8 mouse cellular contexts compared by ENCODE assay signal in genomic region chr17:47989951-47990378, GRCm38 (mm10). TPM values are rescaled to one million over a fixed set of nuclear protein-coding genes. Genes with fewer than 3 reads are reported as not detected.
A peak's percentile ranks its signal among the peaks of the same experiment; 100 is the strongest.
DNase-seq lines count a peak whose midpoint lies in the region; ATAC-seq and TF ChIP-seq lines count a peak whose summit lies in the region.

No protein-coding gene starts in this region.

- peak; percentile 25; the same call in 1 of the 2 replicates for ATAC-seq in granulocyte monocyte progenitor cell, adult 5-6 weeks (replicated peaks; ENCODE audit: poor library complexity, severe bottlenecking)
- peak; percentile 64 for ATAC-seq in stomach, embryonic 16.5 days (ENCODE audit: insufficient read depth, low FRiP score)

- no peak overlapping the region for H3K4me3 ChIP-seq in lung, adult 2 months (replicated peaks; ENCODE audit: extremely low read depth, low read depth, low read length)
- no peak overlapping the region for H3K4me3 ChIP-seq in stomach, embryonic 16.5 days (replicated peaks; ENCODE audit: low read length)

- no peak for TF ChIP-seq POLR2A in lung, adult 2 months (IDR thresholded peaks at IDR 0.05; ENCODE audit: borderline replicate concordance, extremely low read depth, low read depth, low read length)

- H3K27me3 ChIP-seq in stomach, embryonic 16.5 days (ENCODE audit: control insufficient read depth, insufficient read depth, low read length): no peaks in the 10 kb centered on the region

- no peaks in the 10 kb centered on the region for H3K9me3 ChIP-seq in stomach, embryonic 16.5 days (replicated peaks; ENCODE audit: control insufficient read depth, low read length)

- no peak overlapping the region for H3K4me2 ChIP-seq in stomach, embryonic 16.5 days (ENCODE audit: low read depth, low read length)

- no peaks in the 10 kb centered on the region; the same call in 1 of the 2 replicates for H3K4me1 ChIP-seq in lung, adult 2 months (ENCODE audit: control insufficient read depth, insufficient read depth, low read length)
- H3K4me1 ChIP-seq in stomach, embryonic 16.5 days (ENCODE audit: control insufficient read depth, insufficient read depth, low read length): peaks cover 19% of the 10 kb centered on the region

- H3K36me3 ChIP-seq in stomach, embryonic 16.5 days (ENCODE audit: control insufficient read depth, insufficient read depth, low read length): no peaks in the 10 kb centered on the region

- peak overlapping the region; percentile 46 for H3K9ac ChIP-seq in stomach, embryonic 16.5 days (ENCODE audit: low read length)

- 24% methylated on average over 8 of the region's 8 CpGs for WGBS in lung, adult 2 months
- 21% methylated on average over 8 of the region's 8 CpGs for WGBS in stomach, embryonic 16.5 days

- TF ChIP-seq CTCF in lung, adult 2 months (IDR thresholded peaks at IDR 0.05; ENCODE audit: insufficient read depth, low read length): 0 out of 2 replicates have a peak, but pooled peaks have one; percentile 6

- H3K27ac ChIP-seq in stomach, embryonic 16.5 days (ENCODE audit: low read length): peak overlapping the region; percentile 69

- DNase-seq in 416B (ENCODE audit: low read depth): peak; percentile 11
- DNase-seq in Muller cell, postnatal 12 days (ENCODE audit: inconsistent ontology term): peak; percentile 21
- no peak for DNase-seq in lung, adult 2 months
- DNase-seq in cerebellum, adult 9-11 months: no peak
- DNase-seq in layer of hippocampus, postnatal 25 days (ENCODE audit: extremely low spot score in 1 of 2, low spot score in 1 of 2): no peak
- no peak for DNase-seq in layer of hippocampus, adult 9-10 months (ENCODE audit: low spot score)

RNA-seq across cellular contexts. Expression of gene 1700122O11Rik, which starts 48.1 kb away (rescaled TPM):
- total RNA-seq in granulocyte monocyte progenitor cell, adult 5-6 weeks (2014; fragmentation: Nextera tagmentation): not detected in 2 replicates
- total RNA-seq in granulocyte monocyte progenitor cell, adult 5-6 weeks (2017): not detected in 2 replicates
- not detected in 2 replicates for polyA plus RNA-seq in lung, adult 2 months (2012; rRNA removed)
- polyA plus RNA-seq in stomach, embryonic 16.5 days (2015; fragmentation: Nextera tagmentation; extraction: Ambion mirVana): not detected in 2 replicates
- total RNA-seq in layer of hippocampus, postnatal 25 days (2021): not detected

Comparison
In these comparisons a context has a peak if more than half of its experiments do, and no peak if none do; other contexts are left out.
1. DNase-seq: peak in 416B (single experiment) and Muller cell, postnatal 12 days (single experiment); none in lung, adult 2 months (single experiment), cerebellum, adult 9-11 months (single experiment), layer of hippocampus, postnatal 25 days (0 of 2) and layer of hippocampus, adult 9-10 months (single experiment).